Mouse (Mus musculus): ENCODE measurements around the gene Amy2a3.
"Not testable (repeated sequence)": the region's sequence is repeated elsewhere in the genome, so short reads cannot be mapped to it uniquely, and the experiment has no call there.

The Amy2a3 gene

DNA sequence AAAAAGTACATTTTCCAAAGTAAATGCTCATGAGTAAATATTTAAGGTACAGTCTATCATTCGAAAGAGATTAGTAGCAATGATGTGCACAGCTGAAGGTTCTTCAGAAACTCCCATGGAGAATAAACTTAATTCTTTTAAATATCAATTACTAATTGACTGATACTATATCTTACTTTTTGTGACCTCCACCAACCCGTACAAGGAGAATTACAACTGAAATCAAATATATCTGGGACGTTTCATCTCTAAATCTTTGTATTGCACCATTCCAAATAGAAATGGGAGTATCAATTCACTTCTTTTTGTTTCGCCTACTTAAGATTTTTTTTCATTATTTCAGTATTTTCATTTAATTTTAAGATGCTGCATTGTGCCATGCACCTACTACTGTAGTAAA, at the start of gene Amy2a3:
Gene Amy2a3 (minus strand): TSS at position 101 of the 400 bp plus-strand sequence.
- DNase-seq (ENCODE audit: extremely low spot score, low spot score), result not testable (repeated sequence)

GRCm38 (mm10) chr3:113356558-113356957, 32.7 kb upstream of the Amy2a3 start, which contains the start of gene Amy2a2:
Amy2a2 (minus strand) TSS chr3:113356658.
- not testable (repeated sequence) for DNase-seq (ENCODE audit: extremely low spot score, low spot score)

- not testable (repeated sequence) for DNase-seq (ENCODE audit: extremely low spot score, low spot score)
Observed at GRCm38 (mm10) chr3:113345484-113345883, 21.6 kb upstream of the Amy2a3 start.

- DNase-seq (ENCODE audit: extremely low spot score, low spot score), result not testable (repeated sequence)
Observed at GRCm38 (mm10) chr3:113312937-113313336, 10.9 kb downstream of the Amy2a3 start.

GRCm38 (mm10) chr3:113291349-113291748, 32.5 kb downstream of the Amy2a3 start, which contains the start of gene Amy2a4:
Amy2a4 (minus strand) TSS chr3:113291449.
- DNase-seq (ENCODE audit: extremely low spot score, low spot score), result not testable (repeated sequence)

GRCm38 (mm10) chr3:113280285-113280684, 43.6 kb downstream of the Amy2a3 start:
- not testable (repeated sequence) for DNase-seq (ENCODE audit: extremely low spot score, low spot score)

DNA sequence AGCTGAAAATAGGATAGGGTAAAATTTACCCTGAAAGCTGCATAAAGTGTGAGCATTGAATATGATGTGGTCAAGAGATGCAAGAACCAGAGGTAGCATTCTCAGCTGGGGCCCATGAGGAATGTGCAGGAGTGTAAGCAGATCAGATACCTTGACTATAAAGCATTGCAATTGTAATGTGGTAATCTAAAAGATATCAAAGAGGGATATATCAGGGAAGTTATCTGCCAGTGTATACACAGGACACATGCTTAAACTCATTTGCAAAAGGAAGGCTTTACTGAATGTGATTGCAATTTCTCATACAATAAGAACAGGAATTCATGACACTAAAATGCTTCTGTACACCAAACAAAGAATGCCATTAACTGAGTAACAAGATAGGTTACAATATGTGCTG, 44.3 kb downstream of the Amy2a3 start:
- DNase-seq (ENCODE audit: extremely low spot score, low spot score), result not testable (repeated sequence)
